In genomic region chr2:10674738-10675349, GRCm38 (mm10) we compare ENCODE assay signal across 13 mouse cellular contexts.
DNase-seq lines count a peak whose midpoint lies in the region; ATAC-seq and TF ChIP-seq lines count a peak whose summit lies in the region.
"Had no signal": no experiment of that assay in that cellular context is flagged by ENCODE, and none has a peak within 500 bp of the region (broad histone marks: within the 10 kb centered on the region; RNA-seq: fewer than 3 reads in every experiment).

No protein-coding gene starts in this region.

- no peaks in the 10 kb centered on the region for H3K27me3 ChIP-seq in hindbrain, embryonic 14.5 days (ENCODE audit: control insufficient read depth, insufficient read depth, low read length)
- H3K27me3 ChIP-seq in hindbrain, embryonic 16.5 days (replicated peaks; ENCODE audit: control insufficient read depth, insufficient read depth, low read length): no peaks in the 10 kb centered on the region
- H3K27me3 ChIP-seq in liver, postnatal 0 days (ENCODE audit: insufficient read depth, low read length): no peaks in the 10 kb centered on the region
- H3K27me3 ChIP-seq: liver, embryonic 13.5 days; Patski had no signal

- DNase-seq in hindbrain, embryonic 14.5 days (ENCODE audit: low spot score): peak; percentile 16
- no peak for DNase-seq in liver, postnatal 0 days
- DNase-seq in liver: no peak
- DNase-seq in ZHBTc4 (ENCODE audit: low read depth, low spot score): peak; percentile 9
- DNase-seq in lung, postnatal 25 days (ENCODE audit: low spot score): peak; percentile 7
- DNase-seq in natural killer cell, adult 2 months (ENCODE audit: low spot score in 2 of 2): no peak
- no peak for DNase-seq in cerebellum, postnatal 14 days
- DNase-seq: adrenal gland, postnatal 10 days; heart, adult 18-20 months; heart, postnatal 14 days; liver, embryonic 13.5 days had no signal

- no peaks in the 10 kb centered on the region for H3K36me3 ChIP-seq in hindbrain, embryonic 14.5 days (replicated peaks; ENCODE audit: control insufficient read depth, insufficient read depth)
- H3K36me3 ChIP-seq in hindbrain, embryonic 16.5 days (ENCODE audit: control insufficient read depth, insufficient read depth, low read length): no peaks in the 10 kb centered on the region
- no peaks in the 10 kb centered on the region for H3K36me3 ChIP-seq in liver, postnatal 0 days (replicated peaks; ENCODE audit: insufficient read depth, low read length)
- H3K36me3 ChIP-seq: liver, embryonic 13.5 days had no signal

- H3K27ac ChIP-seq in hindbrain, embryonic 14.5 days: no peak overlapping the region
- H3K27ac ChIP-seq in hindbrain, embryonic 16.5 days (ENCODE audit: low read depth, low read length): no peak overlapping the region
- H3K27ac ChIP-seq in liver, postnatal 0 days (ENCODE audit: low read depth): no peak overlapping the region
- H3K27ac ChIP-seq: liver, embryonic 13.5 days had no signal

- no peak overlapping the region for H3K4me3 ChIP-seq in hindbrain, embryonic 14.5 days (replicated peaks; ENCODE audit: low read length)
- no peak overlapping the region for H3K4me3 ChIP-seq in hindbrain, embryonic 16.5 days (ENCODE audit: low read length)
- no peak overlapping the region for H3K4me3 ChIP-seq in liver, postnatal 0 days (ENCODE audit: low read depth, low read length)
- H3K4me3 ChIP-seq: liver, embryonic 13.5 days had no signal

- WGBS in hindbrain, embryonic 14.5 days: 68% methylated on average over 6 of the region's 6 CpGs
- 60% methylated on average over 6 of the region's 6 CpGs for WGBS in hindbrain, embryonic 16.5 days
- WGBS in liver, postnatal 0 days (ENCODE audit: insufficient replicate concordance): 34% methylated on average over 6 of the region's 6 CpGs

- TF ChIP-seq CTCF in liver, postnatal 0 days (IDR thresholded peaks at IDR 0.05; ENCODE audit: low read depth): 0 out of 2 replicates have a peak, but pooled peaks have one; percentile 3

- H3K4me2 ChIP-seq in hindbrain, embryonic 14.5 days (replicated peaks): no peak overlapping the region
- H3K4me2 ChIP-seq in hindbrain, embryonic 16.5 days (ENCODE audit: low read length): no peak overlapping the region
- H3K4me2 ChIP-seq in liver, postnatal 0 days (ENCODE audit: low read depth, low read length): no peak overlapping the region
- H3K4me2 ChIP-seq: liver, embryonic 13.5 days had no signal

- H3K9me3 ChIP-seq in hindbrain, embryonic 14.5 days (ENCODE audit: control insufficient read depth, low read length): no peaks in the 10 kb centered on the region
- H3K9me3 ChIP-seq in hindbrain, embryonic 16.5 days (ENCODE audit: control insufficient read depth, low read length): no peaks in the 10 kb centered on the region
- H3K9me3 ChIP-seq in liver, postnatal 0 days (ENCODE audit: low read length): no peaks in the 10 kb centered on the region
- H3K9me3 ChIP-seq: liver, embryonic 13.5 days had no signal

- H3K9ac ChIP-seq in hindbrain, embryonic 14.5 days: no peak overlapping the region
- no peak overlapping the region for H3K9ac ChIP-seq in hindbrain, embryonic 16.5 days (ENCODE audit: low read depth, low read length)
- H3K9ac ChIP-seq in liver, postnatal 0 days (replicated peaks): no peak overlapping the region
- H3K9ac ChIP-seq: liver, embryonic 13.5 days had no signal

- peaks cover 10% of the 10 kb centered on the region for H3K4me1 ChIP-seq in hindbrain, embryonic 14.5 days (replicated peaks; ENCODE audit: control insufficient read depth, insufficient read depth, low read length)
- H3K4me1 ChIP-seq in hindbrain, embryonic 16.5 days (ENCODE audit: control insufficient read depth, insufficient read depth, low read depth, low read length): peaks cover 11% of the 10 kb centered on the region
- peaks cover 2% of the 10 kb centered on the region; the same call in 1 of the 2 replicates for H3K4me1 ChIP-seq in liver, postnatal 0 days (ENCODE audit: insufficient read depth)
- H3K4me1 ChIP-seq: liver, embryonic 13.5 days had no signal

- no peak for TF ChIP-seq EP300 in liver, postnatal 0 days (IDR thresholded peaks at IDR 0.05; ENCODE audit: low read depth)

- no peak for ATAC-seq in hindbrain, embryonic 14.5 days (ENCODE audit: low FRiP score)
- no peak for ATAC-seq in hindbrain, embryonic 16.5 days
- no peak for ATAC-seq in liver, postnatal 0 days
- ATAC-seq: Patski had no signal

Comparison
In these comparisons a context has a peak if more than half of its experiments do, and no peak if none do; other contexts are left out.
1. DNase-seq: peak in hindbrain, embryonic 14.5 days (single experiment), ZHBTc4 (single experiment) and lung, postnatal 25 days (single experiment); none in liver, postnatal 0 days (single experiment), liver (single experiment), natural killer cell, adult 2 months (0 of 2) and cerebellum, postnatal 14 days (0 of 2).